Mouse (Mus musculus): Measurements from ENCODE around the gene Gm4491.

The Gm4491 gene

DNA sequence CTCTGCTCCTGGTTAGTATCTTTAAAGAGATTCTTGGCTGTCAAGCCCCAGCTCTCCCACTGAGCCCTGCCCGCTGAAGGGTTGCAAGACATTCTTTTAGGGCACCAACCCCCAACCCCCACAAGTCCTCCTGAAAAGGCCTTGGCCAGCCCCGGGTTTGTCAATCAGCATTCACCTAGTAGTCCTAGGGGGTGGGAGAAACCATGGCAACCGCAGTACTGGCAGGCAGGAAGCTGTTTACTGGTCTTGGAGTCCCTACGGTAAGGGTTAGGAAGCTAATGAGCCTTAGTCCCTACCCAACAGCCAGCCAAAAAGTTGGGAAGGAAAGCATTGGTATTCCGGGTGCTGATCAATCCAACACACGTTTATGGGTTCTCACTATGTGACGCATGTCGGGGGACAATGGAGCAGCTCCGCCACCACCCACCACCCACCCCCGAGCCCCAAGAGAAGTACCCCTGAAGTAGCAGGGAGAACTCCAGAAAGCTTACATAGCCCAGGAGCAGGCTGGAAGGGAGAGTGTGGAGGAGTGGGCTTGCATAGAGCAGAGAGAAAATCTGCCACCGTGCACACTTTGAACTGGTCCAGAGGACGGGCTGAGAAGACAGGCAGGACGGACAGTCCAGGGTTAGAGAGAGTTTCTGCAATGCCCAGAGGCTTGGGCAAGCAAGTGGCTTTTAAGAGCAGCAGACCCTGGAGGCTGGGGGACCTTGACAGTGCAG is at the start of gene Gm4491:
Gene Gm4491 (minus strand): TSS at position 61 of the 722 bp plus-strand sequence.
- DNase-seq (ENCODE audit: low spot score in 2 of 2) = peak; percentile 82 to 88

DNA sequence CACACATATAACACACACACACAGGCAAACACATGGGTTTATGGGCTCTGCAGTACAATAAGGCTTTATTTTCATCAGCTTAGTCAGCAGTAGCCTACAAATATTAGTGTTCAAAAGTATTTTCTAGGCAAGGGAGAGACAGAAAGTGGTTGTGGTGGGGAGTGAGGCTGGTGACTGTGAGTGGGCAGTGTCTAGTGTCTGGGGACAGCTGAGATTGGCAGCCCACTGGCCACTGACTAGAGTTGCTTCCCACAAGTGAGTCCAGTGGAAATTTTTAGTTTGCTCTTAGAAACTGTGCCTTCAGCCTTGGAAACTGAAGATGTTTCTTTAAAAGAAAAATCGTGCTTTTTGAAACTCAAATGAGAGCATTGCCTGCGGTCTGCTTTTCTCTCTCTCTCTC is 46.1 kb upstream of the Gm4491 start:
- DNase-seq (ENCODE audit: low spot score in 2 of 2) = peak in 1 of 2 experiments; percentile 33

DNA sequence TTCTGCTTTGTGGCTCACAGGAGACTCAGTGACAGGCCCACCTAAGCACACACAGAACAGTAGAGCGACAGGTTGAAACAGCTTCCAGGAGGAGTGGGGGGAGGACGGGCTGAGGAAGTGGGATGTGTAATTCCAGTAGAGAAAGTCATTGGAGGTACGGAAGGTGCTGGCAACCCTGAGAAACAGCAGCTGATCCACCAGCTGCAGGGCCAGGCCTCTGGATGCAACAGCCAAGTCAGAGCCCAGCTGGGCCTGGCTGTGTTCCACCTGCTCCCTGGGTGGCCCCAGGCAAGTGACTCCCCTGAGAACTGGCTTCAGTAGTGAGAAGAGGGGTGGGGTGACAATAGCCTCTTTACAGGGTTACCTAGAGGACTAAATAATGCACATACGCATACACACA is 45.5 kb upstream of the Gm4491 start:
- peak; percentile 65 to 66 for DNase-seq (ENCODE audit: low spot score in 2 of 2)

DNA sequence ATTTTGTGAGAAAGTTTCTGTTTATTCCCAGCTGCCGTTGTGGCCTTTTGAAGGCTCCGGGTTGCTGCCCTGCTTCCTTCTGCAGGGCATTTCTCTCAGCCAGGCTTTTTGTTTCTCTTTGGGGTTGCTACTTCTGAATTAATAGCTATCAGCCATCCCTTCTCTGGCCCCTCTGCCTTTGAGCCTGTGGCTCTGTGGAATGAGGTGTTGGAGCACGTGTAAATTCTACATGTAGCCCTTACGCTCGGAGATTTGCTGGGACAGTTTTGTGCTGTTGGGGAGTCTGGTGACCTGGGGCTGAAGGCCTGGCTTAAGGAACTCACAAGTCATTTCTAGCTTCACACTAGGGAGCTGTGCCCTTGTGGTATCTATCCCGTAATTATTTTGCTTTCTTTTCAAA is 39.2 kb upstream of the Gm4491 start:
- DNase-seq (ENCODE audit: low spot score in 2 of 2) = no peak

DNA sequence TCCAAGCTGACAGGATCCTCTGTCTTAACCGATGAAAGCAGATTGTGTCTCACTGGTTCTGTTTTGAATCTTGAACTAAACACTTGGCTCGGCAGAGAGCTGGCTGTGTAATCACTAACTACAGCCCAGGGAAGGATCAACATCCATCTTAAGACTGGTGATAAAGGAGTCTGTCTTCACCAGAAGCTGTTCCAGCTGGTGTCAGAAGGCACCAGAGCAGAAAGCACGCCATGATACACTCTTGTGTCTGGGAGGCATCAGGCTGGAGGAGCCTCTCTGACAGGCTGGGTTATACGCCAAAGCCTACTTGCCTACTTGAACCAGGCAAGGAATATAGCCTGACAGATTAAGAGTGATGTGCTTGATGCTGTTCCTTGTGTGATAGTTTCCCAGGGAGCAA is 30.1 kb upstream of the Gm4491 start:
- peak; percentile 23 to 30 for DNase-seq (ENCODE audit: low spot score in 2 of 2)

DNA sequence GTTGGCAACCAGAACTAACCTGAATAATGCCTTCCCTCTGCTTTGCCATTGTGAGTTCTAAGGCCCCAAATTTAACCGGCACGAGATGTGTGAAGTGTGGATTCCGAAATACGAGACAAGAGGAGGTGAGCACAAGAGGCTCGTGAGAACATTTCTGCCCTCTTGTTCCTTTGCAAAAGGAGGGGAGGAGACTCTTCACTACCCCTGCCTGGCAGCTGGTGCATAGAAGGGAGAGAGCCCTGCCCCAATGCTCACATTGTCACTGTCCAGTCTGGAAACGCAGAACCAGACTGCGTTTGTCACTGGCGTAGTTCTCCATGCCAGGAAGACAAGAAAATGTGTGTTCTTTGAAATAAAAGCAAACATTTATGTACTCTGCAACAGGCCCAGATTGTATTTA is 19.6 kb upstream of the Gm4491 start:
- no peak for DNase-seq (ENCODE audit: low spot score in 2 of 2)

DNA sequence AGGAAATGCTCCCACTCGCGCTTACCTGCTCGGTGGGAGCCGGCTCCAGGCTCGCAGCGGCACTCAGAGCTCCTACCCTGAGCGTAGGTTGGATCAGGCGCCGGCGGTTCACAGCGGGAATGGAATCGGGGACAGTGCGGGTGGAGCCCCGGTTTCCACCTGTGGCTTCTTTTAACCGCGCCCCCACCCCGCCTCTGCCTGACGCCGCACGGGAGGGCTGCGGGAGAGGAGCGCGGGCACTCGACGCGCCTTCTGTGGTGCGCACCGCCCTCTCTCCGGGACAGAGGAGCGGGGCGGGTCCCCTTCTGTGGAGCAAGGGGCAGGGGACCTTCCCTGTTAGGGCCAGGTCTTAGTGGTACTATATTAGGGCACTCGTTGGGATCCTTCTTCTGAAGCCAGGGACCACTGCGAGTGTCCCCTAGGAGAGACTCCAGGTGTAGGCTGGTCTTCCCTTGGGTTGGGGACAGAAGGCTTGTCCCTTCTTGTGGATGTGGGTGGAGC is 17.5 kb upstream of the Gm4491 start, which contains the start of gene Gjb6:
Gene Gjb6 (minus strand): TSS at position 451 of the 501 bp plus-strand sequence.
- peak; percentile 27 to 37 for DNase-seq (ENCODE audit: low spot score in 2 of 2)

DNA sequence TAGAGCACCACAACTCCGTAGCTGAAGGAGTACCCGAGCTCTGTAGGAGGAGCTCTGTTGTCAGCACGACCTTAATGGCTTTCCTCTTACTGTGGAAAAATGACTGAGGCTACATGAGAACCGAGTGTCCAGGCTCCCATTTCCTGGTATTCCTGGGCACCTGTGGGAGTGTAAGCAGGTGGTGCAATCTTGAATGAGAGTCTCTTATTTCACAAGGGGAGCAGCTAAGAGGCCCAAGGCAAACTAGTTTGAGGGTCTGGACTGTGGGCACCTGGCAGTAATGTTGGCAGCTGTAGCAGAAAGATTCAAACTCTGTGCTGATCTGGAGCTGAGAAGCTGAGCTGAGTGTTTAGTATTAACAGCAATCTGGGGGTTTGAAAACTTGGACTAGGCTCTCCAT is 11.7 kb upstream of the Gm4491 start:
- DNase-seq (ENCODE audit: low spot score in 2 of 2) = no peak

DNA sequence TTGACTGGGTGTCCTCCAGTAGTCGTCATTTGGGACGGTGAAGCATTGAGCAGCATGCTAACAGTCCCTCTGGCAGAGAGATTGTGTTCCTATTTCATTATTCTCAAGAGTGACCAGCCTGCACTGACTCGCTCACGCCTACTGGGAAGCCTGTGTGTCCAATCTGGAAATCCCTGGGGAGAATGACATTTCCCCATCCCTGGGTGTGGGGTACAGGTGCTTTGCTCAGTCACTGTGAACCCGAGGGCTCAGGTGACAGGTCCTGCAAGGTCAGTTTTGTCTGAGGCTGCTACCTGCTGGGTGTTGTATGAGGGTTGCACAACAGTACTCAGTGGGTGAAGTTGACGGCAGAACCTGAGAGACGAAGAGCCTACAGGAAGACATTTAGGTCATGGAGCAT is 6.6 kb upstream of the Gm4491 start:
- no peak for DNase-seq (ENCODE audit: low spot score in 2 of 2)

DNA sequence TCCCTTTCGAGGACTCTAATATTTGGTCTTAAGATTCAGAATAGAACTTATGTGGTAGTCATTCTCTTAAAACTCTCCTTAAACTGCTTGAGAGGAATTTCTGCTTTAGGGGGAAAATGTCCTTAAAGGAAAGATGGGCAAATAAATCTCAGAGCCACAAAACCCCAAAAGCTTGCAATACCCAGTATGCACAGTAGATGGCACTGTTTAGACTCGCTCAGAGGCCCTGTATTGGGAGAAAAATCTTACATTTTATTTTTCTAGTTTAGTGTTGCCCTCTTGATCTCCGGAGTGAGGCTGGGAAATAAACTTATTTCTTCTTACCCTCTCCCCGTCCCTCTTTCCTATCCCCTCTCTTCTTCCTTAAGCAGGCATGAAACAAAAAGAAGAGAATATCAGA is 6.5 kb downstream of the Gm4491 start:
- DNase-seq (ENCODE audit: low spot score in 2 of 2) = peak; percentile 30 to 55

DNA sequence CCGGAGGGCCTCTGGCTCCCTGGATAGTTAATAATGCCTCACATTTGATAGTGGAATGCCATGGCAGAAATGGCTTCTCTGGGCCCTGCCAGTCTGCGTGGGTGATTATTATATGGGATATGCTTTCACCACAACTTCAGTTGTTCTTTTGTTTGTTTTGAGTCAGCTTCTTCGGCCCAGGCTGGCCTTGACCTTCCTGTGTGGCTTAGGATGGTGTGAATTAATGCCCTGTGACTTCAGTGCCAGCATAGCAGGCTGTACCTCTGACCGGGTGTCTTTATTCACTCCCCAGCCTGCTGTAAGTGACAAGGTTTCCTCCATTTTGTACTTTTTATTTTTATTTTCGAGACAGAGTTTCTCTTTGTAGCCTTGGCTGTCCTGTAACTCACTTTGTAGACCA is 7.8 kb downstream of the Gm4491 start:
- DNase-seq (ENCODE audit: low spot score in 2 of 2) = no peak

DNA sequence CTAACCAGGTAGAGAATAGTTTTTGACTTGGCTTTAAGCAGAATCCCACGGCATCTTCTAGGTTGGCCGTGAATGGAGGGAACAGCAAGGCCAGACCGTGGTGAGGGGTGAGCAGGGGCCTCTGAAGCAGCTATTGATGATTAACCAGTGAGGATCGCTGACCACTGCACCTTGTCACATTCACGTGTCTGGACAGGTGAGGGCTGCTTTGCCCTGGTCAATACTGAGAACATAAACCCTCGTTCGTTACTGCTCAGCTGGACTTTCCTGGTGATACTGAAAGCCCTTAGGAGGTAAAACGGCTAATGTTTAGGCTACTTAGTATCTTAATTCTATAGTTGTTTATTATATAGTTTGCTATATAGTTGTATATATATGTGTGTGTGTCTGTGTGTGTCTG is 8.6 kb downstream of the Gm4491 start:
- no peak for DNase-seq (ENCODE audit: low spot score in 2 of 2)

DNA sequence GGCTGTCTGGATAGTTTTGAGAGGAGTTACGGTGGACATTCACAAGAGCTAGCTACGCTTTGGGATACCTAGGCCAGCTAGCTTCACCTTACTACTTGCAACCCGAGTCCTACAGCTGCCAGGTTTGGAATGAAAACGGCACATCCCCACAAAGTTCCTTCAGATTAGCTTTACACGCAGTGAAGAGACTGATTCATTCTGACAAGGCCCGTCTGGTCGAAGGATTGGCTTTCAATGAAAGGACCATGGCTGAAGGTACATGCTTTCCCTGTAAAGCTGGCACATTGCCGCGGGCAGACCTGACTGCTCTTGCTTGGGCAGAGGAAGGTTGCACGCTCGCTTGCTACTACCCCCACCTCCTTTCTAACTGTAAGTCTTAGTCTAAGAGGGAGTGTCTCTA is 10.0 kb downstream of the Gm4491 start:
- DNase-seq (ENCODE audit: low spot score in 2 of 2) = no peak

DNA sequence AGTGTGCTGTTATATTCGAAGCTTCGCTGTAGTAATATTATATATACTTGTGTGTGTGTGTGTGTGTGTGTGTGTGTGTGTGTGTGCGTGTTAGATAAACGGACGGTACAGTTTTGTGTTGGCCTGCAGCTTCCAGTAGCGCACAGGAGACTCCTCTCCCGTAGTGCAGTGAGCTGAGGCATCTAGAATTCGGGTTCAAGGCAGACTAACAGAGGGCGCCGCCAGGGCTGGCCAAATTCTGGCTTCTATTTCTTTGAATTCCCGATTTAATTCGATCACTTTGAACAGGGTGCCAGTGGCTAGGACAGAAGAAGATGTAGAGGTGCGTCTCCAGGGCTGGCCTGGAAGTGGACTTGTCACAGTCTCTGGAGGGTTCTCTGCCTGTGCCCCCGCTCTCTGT is 10.6 kb downstream of the Gm4491 start:
- no peak for DNase-seq (ENCODE audit: low spot score in 2 of 2)

DNA sequence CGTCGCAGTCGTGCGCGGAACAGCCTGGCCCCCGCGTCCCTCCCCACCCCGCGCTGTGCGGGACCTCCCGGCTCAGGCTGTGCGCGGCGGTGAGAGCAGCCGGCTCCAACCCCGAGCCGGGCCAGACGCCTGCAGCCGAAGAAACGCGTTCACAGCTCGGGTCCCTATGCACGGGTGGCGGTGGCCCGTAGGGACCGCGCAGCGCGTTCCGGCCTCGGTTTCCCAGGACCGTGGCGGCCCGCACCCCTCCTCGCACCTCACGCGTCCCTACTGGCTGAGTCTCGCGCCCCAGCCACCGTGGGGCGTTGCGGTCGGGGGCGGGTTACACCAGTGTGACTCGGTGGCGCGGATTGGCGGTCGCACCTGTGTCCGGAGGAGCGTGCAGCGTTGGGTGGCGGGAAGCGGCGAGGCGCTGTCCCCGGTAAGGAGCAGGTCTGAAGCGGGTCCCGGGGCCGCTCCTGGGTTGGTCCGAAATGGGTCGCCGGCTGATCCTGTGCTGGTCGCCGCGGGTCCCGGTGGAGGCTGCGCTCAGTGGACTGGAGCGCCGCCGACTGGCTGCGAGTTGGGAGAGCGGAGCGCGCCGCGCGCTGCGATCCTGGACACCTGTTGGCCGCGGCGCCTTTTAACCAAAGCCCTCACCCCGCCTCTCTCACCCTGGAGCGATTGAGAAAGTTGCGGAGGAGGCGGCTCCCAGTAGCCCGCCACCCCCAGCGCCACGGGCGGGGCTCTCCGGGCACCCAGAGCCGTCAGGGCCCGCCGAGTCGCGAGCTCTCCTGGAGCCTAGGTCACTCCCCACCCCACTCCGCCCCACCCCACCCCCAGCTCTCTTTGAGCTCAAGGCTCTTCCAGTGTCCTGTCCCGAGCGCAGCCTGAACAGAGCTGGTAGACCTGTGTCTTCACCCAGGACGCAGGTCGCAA is 11.3 kb downstream of the Gm4491 start, which contains the start of gene Gjb2:
Gene Gjb2 (minus strand): TSS at position 597 of the 918 bp plus-strand sequence.
- DNase-seq (ENCODE audit: low spot score in 2 of 2) = peak; percentile 37 to 40

DNA sequence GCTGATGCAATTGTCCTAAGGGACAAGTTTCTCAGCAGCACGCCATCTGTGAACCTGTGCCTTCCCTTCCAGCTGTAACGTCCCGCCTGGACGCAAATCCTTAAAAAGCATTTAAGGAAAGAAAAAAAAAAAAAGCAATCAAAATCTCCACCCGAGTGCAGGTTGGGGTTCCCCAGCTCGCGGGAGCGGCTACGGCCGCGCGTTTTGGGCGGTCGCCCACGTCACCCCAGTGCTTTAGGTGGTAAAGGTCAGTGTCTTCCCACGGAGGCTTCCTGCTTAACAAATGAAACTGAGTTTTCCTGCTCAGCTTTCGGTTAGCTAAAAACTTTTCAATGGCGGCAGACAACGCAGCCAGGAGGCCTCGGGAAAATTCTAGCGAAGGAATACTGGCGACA is 12.0 kb downstream of the Gm4491 start:
- no peak for DNase-seq (ENCODE audit: low spot score in 2 of 2)

DNA sequence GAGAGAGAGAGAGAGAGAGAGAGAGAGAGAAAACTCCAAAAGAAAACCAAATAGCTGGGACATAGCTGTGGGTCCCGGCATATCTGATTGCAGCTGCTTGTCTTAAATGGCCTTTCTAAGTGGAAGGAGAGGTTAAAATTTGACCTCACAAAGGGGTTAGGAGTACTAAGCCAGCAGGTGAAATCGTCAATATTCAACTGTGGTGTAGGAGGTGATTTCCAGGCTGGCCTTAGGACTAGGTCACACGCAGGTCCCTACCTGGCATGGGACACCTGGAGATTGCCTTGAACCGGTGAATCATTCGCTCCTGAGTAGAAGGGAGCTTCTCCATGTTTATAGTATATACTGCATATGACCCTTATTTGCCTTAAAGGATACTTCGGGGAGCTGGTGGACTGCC is 12.6 kb downstream of the Gm4491 start:
- DNase-seq (ENCODE audit: low spot score in 2 of 2) = no peak

DNA sequence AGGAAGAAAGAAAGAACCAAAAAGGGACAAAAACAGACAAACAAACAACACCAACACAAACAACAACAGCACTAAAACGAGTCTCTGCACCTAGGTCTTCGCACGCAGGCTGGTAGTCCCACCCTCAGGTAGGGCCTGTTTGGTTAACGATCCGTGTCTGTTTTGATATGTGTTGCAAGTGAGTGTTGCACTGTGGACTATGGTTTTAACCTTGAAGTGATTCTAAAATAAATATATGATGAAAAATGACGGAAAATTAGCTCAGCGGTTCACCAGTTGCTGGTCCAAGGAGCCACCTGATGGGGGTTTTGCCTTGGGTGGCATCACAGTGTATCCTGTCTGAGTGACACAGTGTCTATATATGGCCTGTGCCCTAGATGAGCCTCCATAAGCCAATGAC is 14.1 kb downstream of the Gm4491 start:
- no peak for DNase-seq (ENCODE audit: low spot score in 2 of 2)

DNA sequence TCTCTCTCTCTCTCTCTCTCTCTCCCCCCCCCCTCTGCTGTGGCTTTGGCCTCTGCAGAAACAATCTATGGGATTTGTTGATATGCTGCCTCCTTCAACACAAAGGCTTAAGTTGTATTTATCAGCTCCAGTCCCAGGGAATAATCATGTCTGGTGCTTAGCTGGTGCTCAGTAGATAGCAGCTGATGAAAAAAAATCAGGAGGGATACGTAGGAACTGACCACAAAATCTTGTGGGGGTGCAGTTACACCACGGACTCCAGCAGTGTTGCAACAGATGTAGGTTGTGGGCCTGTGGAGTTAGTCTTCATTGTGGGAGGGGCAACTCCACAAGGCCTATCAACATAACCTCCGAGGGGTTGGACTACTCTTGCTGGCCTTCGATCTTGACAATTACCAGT is 19.8 kb downstream of the Gm4491 start:
- no peak for DNase-seq (ENCODE audit: low spot score in 2 of 2)

DNA sequence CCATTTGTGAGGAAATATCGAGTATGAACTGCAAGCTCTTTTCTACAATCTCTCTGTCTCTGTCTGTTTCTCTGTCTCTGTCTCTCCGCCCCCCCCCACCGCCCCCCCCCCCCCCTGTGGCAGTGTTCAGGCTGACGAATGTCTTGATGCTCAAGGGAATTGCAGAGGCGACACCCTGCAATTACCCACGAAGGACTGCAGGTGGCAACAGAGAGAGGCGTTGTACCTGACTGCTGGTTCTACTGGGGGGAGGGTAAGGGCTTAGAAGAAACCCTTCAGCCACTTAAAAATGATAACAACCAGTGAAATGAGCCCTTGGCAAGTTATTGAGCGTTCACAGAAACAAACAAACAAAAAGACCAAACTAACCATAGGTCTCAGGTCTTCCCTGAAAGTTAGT is 22.7 kb downstream of the Gm4491 start:
- DNase-seq (ENCODE audit: low spot score in 2 of 2) = peak; percentile 50 to 56

DNA sequence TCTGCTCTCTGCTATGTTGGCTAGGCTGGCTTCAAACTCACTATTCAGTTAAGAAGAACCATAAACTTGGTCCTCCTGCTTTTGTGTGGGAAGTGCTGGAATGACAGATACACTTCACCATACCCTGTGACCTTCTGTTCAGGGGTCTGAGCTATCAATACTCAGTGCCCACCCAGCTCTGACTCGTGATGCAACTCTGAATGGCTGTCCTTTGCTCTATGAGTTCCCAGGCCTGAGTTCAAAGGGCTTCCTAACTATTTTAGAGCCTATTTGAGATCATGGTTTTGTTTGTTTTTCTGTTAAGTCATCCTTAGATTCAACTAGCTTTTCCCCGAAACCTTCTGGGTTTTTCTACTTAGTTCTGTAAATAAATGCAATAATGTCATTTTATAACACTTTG is 25.7 kb downstream of the Gm4491 start:
- no peak for DNase-seq (ENCODE audit: low spot score in 2 of 2)

DNA sequence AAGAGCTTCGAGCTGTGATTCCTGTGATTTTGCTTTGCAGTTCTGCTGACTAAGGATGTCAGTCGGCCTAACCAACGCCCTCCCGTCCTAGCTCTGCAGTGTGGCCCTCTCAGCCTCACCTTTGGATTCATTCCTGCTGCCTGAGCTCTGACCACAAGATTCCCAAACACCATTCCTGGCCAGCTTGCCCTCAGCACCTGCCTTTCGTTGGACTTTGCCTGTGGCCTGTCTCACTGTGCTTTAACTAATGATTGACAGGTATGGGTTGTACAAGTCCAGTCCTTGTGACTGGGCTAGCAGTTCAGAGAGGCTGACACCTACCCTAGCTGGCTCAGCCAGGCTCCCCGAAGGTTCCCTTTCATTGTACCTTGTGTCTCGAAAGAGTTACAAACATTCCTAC is 26.6 kb downstream of the Gm4491 start:
- no peak for DNase-seq (ENCODE audit: low spot score in 2 of 2)

DNA sequence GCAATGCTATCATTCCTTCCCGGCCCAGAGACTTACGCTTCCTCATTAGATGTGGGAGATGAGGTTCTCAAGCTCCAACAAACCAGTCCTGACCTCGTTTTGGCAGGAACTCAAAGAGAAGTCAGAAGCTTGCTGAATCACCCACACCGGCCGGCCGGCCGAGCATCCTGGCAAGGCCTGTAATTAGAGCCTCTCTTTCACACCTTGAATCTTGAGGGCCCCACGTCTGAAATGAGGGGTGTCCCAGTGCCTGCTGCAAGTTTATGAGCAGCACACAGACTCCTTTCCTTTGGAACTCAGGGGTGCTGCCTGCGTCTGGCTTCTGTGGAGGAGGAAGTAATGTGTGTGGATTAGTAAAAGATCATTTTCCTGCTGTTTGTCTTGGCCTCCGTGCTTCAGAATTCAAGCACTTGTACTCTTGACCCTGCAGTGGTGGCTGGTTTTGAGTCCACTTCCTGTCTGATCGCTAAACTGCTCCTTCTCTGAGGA is 31.5 kb downstream of the Gm4491 start:
- DNase-seq (ENCODE audit: low spot score in 2 of 2) = no peak

Data from right cerebral cortex, postnatal 10 days (tissue).